Mouse (Mus musculus) megakaryocyte, embryonic 14.5 days (primary cell): Measurements from ENCODE around the gene Incenp.
"Not testable (repeated sequence)": the region's sequence is repeated elsewhere in the genome, so short reads cannot be mapped to it uniquely, and the experiment has no call there.

Experiments
- FLI1 ChIP-seq: IDR thresholded peaks from 2 replicates; pipeline ENCODE4 v1.6.1; 2012; ENCODE audit warnings: low read length, inconsistent platforms, mixed read lengths
- GATA1 ChIP-seq: IDR thresholded peaks from 3 replicates; pipeline ENCODE4 v1.6.1; 2012; ENCODE audit warnings: mixed read lengths, low read length, inconsistent platforms, borderline replicate concordance

DNA sequence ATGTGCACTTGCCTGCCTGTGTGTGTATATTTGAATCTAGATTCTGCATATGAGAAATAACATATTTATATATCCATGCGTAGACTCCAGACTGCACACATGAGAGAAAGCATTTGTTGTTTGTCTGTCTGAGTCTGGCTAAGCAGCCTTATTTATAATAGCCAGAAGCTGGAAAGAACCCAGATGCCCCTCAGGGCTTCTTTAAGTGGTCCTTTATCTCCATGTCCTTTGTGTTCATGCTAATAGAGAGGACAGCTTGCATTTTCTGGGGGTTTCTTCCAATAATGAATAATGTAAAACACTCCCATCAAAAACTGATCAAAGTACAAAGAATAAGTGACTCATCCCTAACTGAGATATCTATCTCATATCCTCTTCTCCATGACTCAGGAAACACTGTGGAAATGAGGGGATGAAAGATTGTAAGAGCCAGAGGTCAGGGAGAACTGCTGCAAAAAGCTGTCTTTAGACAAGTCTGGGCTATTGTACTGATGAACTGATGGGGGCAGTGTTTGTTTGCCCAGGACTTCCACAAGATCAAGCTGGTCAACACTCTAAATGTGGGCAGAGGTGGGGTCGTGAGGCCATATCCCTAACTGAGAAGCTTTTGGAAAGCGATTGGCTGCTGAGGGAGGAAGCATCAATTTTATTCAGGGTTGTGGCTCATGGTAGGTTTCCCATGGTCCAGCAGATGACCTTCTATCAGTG is 49.8 kb downstream of the Incenp start:
- TF ChIP-seq FLI1, GATA1: not testable (repeated sequence)
